ENCODE assay signal across 7 mouse cellular contexts in the genomic region with DNA sequence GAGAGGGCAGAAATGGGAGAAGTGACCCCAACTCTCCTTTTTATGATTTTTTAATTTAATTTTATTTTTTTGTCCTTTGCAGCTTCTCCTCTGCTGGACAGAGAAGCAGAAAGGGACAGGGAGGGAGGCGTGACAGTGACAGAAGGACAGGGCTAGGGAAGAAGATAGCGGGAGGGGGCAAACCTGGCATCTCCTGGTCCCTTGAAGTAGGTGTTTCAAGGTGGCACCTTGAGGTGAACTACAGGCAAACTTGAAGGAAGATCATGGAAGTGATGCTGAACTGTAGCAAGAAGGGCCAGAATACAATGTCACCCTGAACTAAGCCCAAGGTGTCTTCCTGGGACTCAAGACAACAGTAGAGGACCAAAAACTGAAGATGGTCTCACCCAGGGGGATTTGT. TPM values are rescaled to one million over a fixed set of nuclear protein-coding genes. Genes with fewer than 3 reads are reported as not detected.
DNase-seq lines count a peak whose midpoint lies in the region; ATAC-seq and TF ChIP-seq lines count a peak whose summit lies in the region.

No protein-coding gene starts in this region.

- peak overlapping the region; percentile 37 for H3K4me3 ChIP-seq in lung, embryonic 14.5 days (ENCODE audit: low read depth, low read length)
- peak overlapping the region; percentile 53 for H3K4me3 ChIP-seq in forebrain, embryonic 11.5 days (ENCODE audit: low read depth, low read length)
- peak overlapping the region; percentile 44 for H3K4me3 ChIP-seq in limb, embryonic 11.5 days (ENCODE audit: low read depth, low read length)
- peak overlapping the region; percentile 62 for H3K4me3 ChIP-seq in neural tube, embryonic 15.5 days (replicated peaks)

- peak overlapping the region; percentile 49 for H3K9ac ChIP-seq in lung, embryonic 14.5 days
- H3K9ac ChIP-seq in forebrain, embryonic 11.5 days (ENCODE audit: low read length) = peak overlapping the region; percentile 79
- H3K9ac ChIP-seq in limb, embryonic 11.5 days (ENCODE audit: low read length) = peak overlapping the region; percentile 60
- peak overlapping the region; percentile 71 for H3K9ac ChIP-seq in neural tube, embryonic 15.5 days (replicated peaks)

- no peaks in the 10 kb centered on the region for H3K9me3 ChIP-seq in lung, embryonic 14.5 days (ENCODE audit: low read depth, low read length)
- H3K9me3 ChIP-seq in forebrain, embryonic 11.5 days (ENCODE audit: control insufficient read depth, low read length) = no peaks in the 10 kb centered on the region
- H3K9me3 ChIP-seq in limb, embryonic 11.5 days (ENCODE audit: control insufficient read depth, low read length) = no peaks in the 10 kb centered on the region
- no peaks in the 10 kb centered on the region for H3K9me3 ChIP-seq in neural tube, embryonic 15.5 days (replicated peaks)

- H3K27ac ChIP-seq in lung, embryonic 14.5 days (ENCODE audit: low read depth) = 0 out of 2 replicates have a peak overlapping the region, but pooled peaks have one; percentile 46
- peak overlapping the region; percentile 59 for H3K27ac ChIP-seq in forebrain, embryonic 11.5 days (ENCODE audit: low read depth, low read length)
- H3K27ac ChIP-seq in limb, embryonic 11.5 days (replicated peaks; ENCODE audit: low read depth, low read length) = no peak overlapping the region
- H3K27ac ChIP-seq in neural tube, embryonic 15.5 days (replicated peaks) = peak overlapping the region; percentile 88

- DNase-seq in lung, embryonic 14.5 days = no peak
- DNase-seq in lung, adult 18-20 months = no peak
- DNase-seq in forebrain, embryonic 11.5 days (ENCODE audit: low spot score) = no peak
- no peak for DNase-seq in limb, embryonic 11.5 days (ENCODE audit: low spot score)
- DNase-seq in layer of hippocampus, postnatal 36 days = no peak
- no peak for DNase-seq in thymus, adult 18-20 months

- H3K36me3 ChIP-seq in lung, embryonic 14.5 days (ENCODE audit: insufficient read depth) = peaks cover 2% of the 10 kb centered on the region
- H3K36me3 ChIP-seq in forebrain, embryonic 11.5 days (ENCODE audit: control insufficient read depth, insufficient read depth, low read length) = no peaks in the 10 kb centered on the region
- H3K36me3 ChIP-seq in limb, embryonic 11.5 days (ENCODE audit: control insufficient read depth, insufficient read depth, low read length) = no peaks in the 10 kb centered on the region; the same call in 1 of the 2 replicates
- H3K36me3 ChIP-seq in neural tube, embryonic 15.5 days = no peaks in the 10 kb centered on the region

- ATAC-seq in lung, embryonic 14.5 days (ENCODE audit: insufficient read depth) = no peak
- no peak for ATAC-seq in forebrain, embryonic 11.5 days (replicated peaks; ENCODE audit: low FRiP score)
- no peak for ATAC-seq in limb, embryonic 11.5 days (ENCODE audit: insufficient number of reproducible peaks, low FRiP score, low TSS enrichment, low read depth)
- ATAC-seq in neural tube, embryonic 15.5 days (ENCODE audit: low FRiP score) = no peak

- peak overlapping the region; percentile 54 for H3K4me2 ChIP-seq in lung, embryonic 14.5 days
- H3K4me2 ChIP-seq in forebrain, embryonic 11.5 days (ENCODE audit: low read depth, low read length, severe bottlenecking) = peak overlapping the region; percentile 77
- H3K4me2 ChIP-seq in limb, embryonic 11.5 days (ENCODE audit: low read depth, severe bottlenecking) = peak overlapping the region; percentile 59
- H3K4me2 ChIP-seq in neural tube, embryonic 15.5 days = peak overlapping the region; percentile 79

- peaks cover 11% of the 10 kb centered on the region; the same call in 1 of the 2 replicates for H3K4me1 ChIP-seq in lung, embryonic 14.5 days (ENCODE audit: insufficient read depth)
- peaks cover 50% of the 10 kb centered on the region for H3K4me1 ChIP-seq in forebrain, embryonic 11.5 days (replicated peaks; ENCODE audit: control insufficient read depth, insufficient read depth, low read length)
- peaks cover 34% of the 10 kb centered on the region for H3K4me1 ChIP-seq in limb, embryonic 11.5 days (ENCODE audit: control insufficient read depth, insufficient read depth, low read length)
- peaks cover 69% of the 10 kb centered on the region for H3K4me1 ChIP-seq in neural tube, embryonic 15.5 days

- no peak for TF ChIP-seq CTCF in lung, embryonic 14.5 days (IDR thresholded peaks at IDR 0.05; ENCODE audit: low read depth)

- WGBS in lung, embryonic 14.5 days = 2% methylated on average over 2 of the region's 2 CpGs
- 2% methylated on average over 2 of the region's 2 CpGs for WGBS in forebrain, embryonic 11.5 days
- WGBS in limb, embryonic 11.5 days = 0% methylated on average over 2 of the region's 2 CpGs
- WGBS in neural tube, embryonic 15.5 days = 4% methylated on average over 2 of the region's 2 CpGs

- peaks cover 3% of the 10 kb centered on the region; the same call in 1 of the 2 replicates for H3K27me3 ChIP-seq in lung, embryonic 14.5 days (ENCODE audit: insufficient read depth, low read length)
- H3K27me3 ChIP-seq in forebrain, embryonic 11.5 days (ENCODE audit: control insufficient read depth, insufficient read depth, low read length) = no peaks in the 10 kb centered on the region
- H3K27me3 ChIP-seq in limb, embryonic 11.5 days (ENCODE audit: control insufficient read depth, insufficient read depth, low read length) = no peaks in the 10 kb centered on the region
- no peaks in the 10 kb centered on the region for H3K27me3 ChIP-seq in neural tube, embryonic 15.5 days (replicated peaks)

RNA-seq across cellular contexts. Expression of a gene that starts 1.1 kb away (rescaled TPM):
- 6.4 and 7.4 TPM in 2 replicates for polyA plus RNA-seq in lung, embryonic 14.5 days (2014; fragmentation: Nextera tagmentation; extraction: Ambion mirVana)
- 12.7 and 13.2 TPM in 2 replicates for polyA plus RNA-seq in forebrain, embryonic 11.5 days (2014; fragmentation: Nextera tagmentation; extraction: Ambion mirVana)
- polyA plus RNA-seq in limb, embryonic 11.5 days (2014; fragmentation: Nextera tagmentation; extraction: Ambion mirVana) = 7.4 and 9.9 TPM in 2 replicates
- 15.0 and 16.2 TPM in 2 replicates for polyA plus RNA-seq in neural tube, embryonic 15.5 days (2015; fragmentation: Nextera tagmentation; extraction: Ambion mirVana)
- total RNA-seq in layer of hippocampus, postnatal 36 days (2021) = 10 to 100 TPM; 79.7 to 82.7 TPM

RNA-seq across cellular contexts. Expression of a gene that starts 7.8 kb away (rescaled TPM):
- polyA plus RNA-seq in lung, embryonic 14.5 days (2014; fragmentation: Nextera tagmentation; extraction: Ambion mirVana) = 25.6 and 28.1 TPM in 2 replicates
- polyA plus RNA-seq in forebrain, embryonic 11.5 days (2014; fragmentation: Nextera tagmentation; extraction: Ambion mirVana) = 44.5 and 45.1 TPM in 2 replicates
- polyA plus RNA-seq in limb, embryonic 11.5 days (2014; fragmentation: Nextera tagmentation; extraction: Ambion mirVana) = 57.3 and 57.6 TPM in 2 replicates
- polyA plus RNA-seq in neural tube, embryonic 15.5 days (2015; fragmentation: Nextera tagmentation; extraction: Ambion mirVana) = 19.7 and 23.8 TPM in 2 replicates
- total RNA-seq in layer of hippocampus, postnatal 36 days (2021) = 1 to 10 TPM; 8.7 to 10.0 TPM

RNA-seq across cellular contexts. Expression of a gene that starts 8.5 kb away (rescaled TPM):
- polyA plus RNA-seq in lung, embryonic 14.5 days (2014; fragmentation: Nextera tagmentation; extraction: Ambion mirVana) = 4.7 and 4.9 TPM in 2 replicates
- 3.7 and 4.3 TPM in 2 replicates for polyA plus RNA-seq in forebrain, embryonic 11.5 days (2014; fragmentation: Nextera tagmentation; extraction: Ambion mirVana)
- polyA plus RNA-seq in limb, embryonic 11.5 days (2014; fragmentation: Nextera tagmentation; extraction: Ambion mirVana) = 4.6 and 6.1 TPM in 2 replicates
- 5.0 and 5.9 TPM in 2 replicates for polyA plus RNA-seq in neural tube, embryonic 15.5 days (2015; fragmentation: Nextera tagmentation; extraction: Ambion mirVana)
- total RNA-seq in layer of hippocampus, postnatal 36 days (2021) = 1 to 10 TPM; 2.8 to 3.4 TPM

RNA-seq across cellular contexts. Expression of a gene that starts 19.9 kb away (rescaled TPM):
- polyA plus RNA-seq in lung, embryonic 14.5 days (2014; fragmentation: Nextera tagmentation; extraction: Ambion mirVana) = 30.8 and 31.0 TPM in 2 replicates
- polyA plus RNA-seq in forebrain, embryonic 11.5 days (2014; fragmentation: Nextera tagmentation; extraction: Ambion mirVana) = 27.7 and 28.4 TPM in 2 replicates
- 31.1 and 32.6 TPM in 2 replicates for polyA plus RNA-seq in limb, embryonic 11.5 days (2014; fragmentation: Nextera tagmentation; extraction: Ambion mirVana)
- polyA plus RNA-seq in neural tube, embryonic 15.5 days (2015; fragmentation: Nextera tagmentation; extraction: Ambion mirVana) = 15.6 and 17.6 TPM in 2 replicates
- 10 to 100 TPM; 37.1 to 38.9 TPM for total RNA-seq in layer of hippocampus, postnatal 36 days (2021)

RNA-seq across cellular contexts. Expression of a gene that starts 40.3 kb away (rescaled TPM):
- 65.4 and 70.3 TPM in 2 replicates for polyA plus RNA-seq in lung, embryonic 14.5 days (2014; fragmentation: Nextera tagmentation; extraction: Ambion mirVana)
- polyA plus RNA-seq in forebrain, embryonic 11.5 days (2014; fragmentation: Nextera tagmentation; extraction: Ambion mirVana) = 30.4 and 35.7 TPM in 2 replicates
- polyA plus RNA-seq in limb, embryonic 11.5 days (2014; fragmentation: Nextera tagmentation; extraction: Ambion mirVana) = 12.4 and 13.3 TPM in 2 replicates
- polyA plus RNA-seq in neural tube, embryonic 15.5 days (2015; fragmentation: Nextera tagmentation; extraction: Ambion mirVana) = 33.1 and 38.3 TPM in 2 replicates
- 1 to 10 TPM; 5.5 to 7.5 TPM for total RNA-seq in layer of hippocampus, postnatal 36 days (2021)
